Mouse (Mus musculus): ENCODE data around the gene Hist1h2an.
"Not testable (repeated sequence)": the region's sequence is repeated elsewhere in the genome, so short reads cannot be mapped to it uniquely, and the experiment has no call there.

DNA sequence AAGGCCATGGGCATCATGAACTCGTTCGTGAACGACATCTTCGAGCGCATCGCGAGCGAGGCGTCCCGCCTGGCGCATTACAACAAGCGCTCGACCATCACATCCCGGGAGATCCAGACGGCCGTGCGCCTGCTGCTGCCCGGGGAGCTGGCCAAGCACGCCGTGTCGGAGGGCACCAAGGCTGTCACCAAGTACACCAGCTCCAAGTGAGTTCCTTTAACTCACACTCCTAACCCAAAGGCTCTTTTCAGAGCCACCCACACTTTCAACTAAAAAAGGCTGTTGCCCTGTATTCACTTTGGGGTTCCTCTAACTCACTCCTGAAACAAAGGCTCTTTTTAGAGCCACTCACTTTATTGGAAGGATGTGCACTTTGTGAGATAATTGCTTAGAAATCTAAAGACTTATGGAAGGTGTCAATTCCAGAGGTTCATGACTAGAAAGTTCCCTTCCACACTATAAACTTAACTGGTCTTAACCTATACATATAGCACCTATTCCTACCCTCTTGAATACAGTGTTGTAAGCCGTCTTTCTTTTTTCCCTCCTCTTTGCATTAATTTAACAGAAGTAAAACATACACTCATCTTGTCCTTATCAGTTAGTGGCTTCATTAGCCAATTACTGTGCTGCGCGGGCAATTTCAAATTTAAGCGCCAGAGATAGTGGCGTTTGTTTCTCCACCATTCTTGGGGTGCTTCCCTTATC is 32.6 kb downstream of the Hist1h2an start:
- not testable (repeated sequence) for TF ChIP-seq KAT2A (conservative IDR thresholded peaks at IDR 0.05; ENCODE audit: low read depth, low read length); CTCF (IDR thresholded peaks at IDR 0.05 in 2 of 3, conservative IDR thresholded peaks at IDR 0.05 in 1 of 3; ENCODE audit: control insufficient read depth in 1 of 3, insufficient read depth in 1 of 3, low read depth in 2 of 3, low read length in 3 of 3, poor library complexity in 1 of 3, severe bottlenecking in 1 of 3); CHD2 (IDR thresholded peaks at IDR 0.05; ENCODE audit: low read length); EP300 (IDR thresholded peaks at IDR 0.05; ENCODE audit: low read depth in 1 of 2, low read length in 2 of 2); POLR2AphosphoS2 (IDR thresholded peaks at IDR 0.05; ENCODE audit: low read length); MAX (IDR thresholded peaks at IDR 0.05; ENCODE audit: low read length); ZMIZ1 (IDR thresholded peaks at IDR 0.05; ENCODE audit: low read depth, low read length); E2F4 (IDR thresholded peaks at IDR 0.05; ENCODE audit: borderline replicate concordance, low read depth, low read length); TAL1 (IDR thresholded peaks at IDR 0.05; ENCODE audit: low read length)
- peak; percentile 88 to 92 for TF ChIP-seq POLR2A (IDR thresholded peaks at IDR 0.05; ENCODE audit: control insufficient read depth in 1 of 2, insufficient read depth in 1 of 2, low read depth in 1 of 2, low read length in 2 of 2, poor library complexity in 1 of 2)
